Mouse (Mus musculus): ENCODE measurements around the gene Safb2. TPM values are rescaled to one million over a fixed set of nuclear protein-coding genes. Genes with fewer than 3 reads are reported as not detected.
"Not testable (repeated sequence)": the region's sequence is repeated elsewhere in the genome, so short reads cannot be mapped to it uniquely, and the experiment has no call there.

Safb2 gene
- 92.1 and 99.5 TPM in 2 replicates for polyA plus RNA-seq (2012; rRNA removed)

- Histone ChIP-seq H3K4me1 (ENCODE audit: control insufficient read depth, insufficient read depth, low read length) (peaks cover 27% of the 10 kb centered on the region), H3K4me3 (replicated peaks; ENCODE audit: extremely low read depth, low read depth, low read length) (peak within 1 kb of the TSS; percentile 96)
- TF ChIP-seq POLR2A (IDR thresholded peaks at IDR 0.05; ENCODE audit: borderline replicate concordance, extremely low read depth, low read depth, low read length) (peak; percentile 89; the same call in 1 of the 2 replicates), CTCF (IDR thresholded peaks at IDR 0.05; ENCODE audit: insufficient read depth, low read length) (no peak)
- under 1% methylated on average over 101 of the region's 101 CpGs for WGBS
- peak; percentile 99 for DNase-seq
Measured at GRCm38 (mm10) chr17:56584257-56585130, at the start of gene Safb2, which contains the start of gene Safb. TSS of gene Safb2 (minus strand) at chr17:56584585. TSS of gene Safb (plus strand) at chr17:56584825.

DNA sequence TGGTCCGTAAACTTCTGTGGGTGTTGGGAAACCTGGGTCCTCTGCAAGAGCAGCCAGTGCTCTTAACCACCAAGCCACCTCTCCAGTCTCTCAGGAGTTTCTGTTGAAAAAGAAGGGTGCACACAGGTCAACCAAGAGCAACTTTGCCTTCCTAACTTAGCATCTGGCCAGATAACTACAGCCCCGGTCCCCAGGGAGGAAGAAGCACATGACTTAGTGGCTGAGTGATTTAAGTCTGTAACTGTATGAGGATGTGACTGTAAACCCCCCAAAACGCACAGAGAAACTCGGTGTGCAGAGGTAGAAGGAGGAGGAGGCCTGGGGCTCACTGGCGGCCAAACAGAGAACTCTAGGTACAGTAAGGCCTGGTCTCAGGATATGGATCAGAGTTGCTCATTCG, 49.6 kb upstream of the Safb2 start:
- 73% methylated on average over 6 of the region's 6 CpGs for WGBS
- no peak overlapping the region for H3K4me3 ChIP-seq (replicated peaks; ENCODE audit: extremely low read depth, low read depth, low read length)
- H3K4me1 ChIP-seq (ENCODE audit: control insufficient read depth, insufficient read depth, low read length): no peaks in the 10 kb centered on the region
- DNase-seq: no peak
- TF ChIP-seq POLR2A (IDR thresholded peaks at IDR 0.05; ENCODE audit: borderline replicate concordance, extremely low read depth, low read depth, low read length) (no peak), CTCF (IDR thresholded peaks at IDR 0.05; ENCODE audit: insufficient read depth, low read length) (no peak)

GRCm38 (mm10) chr17:56631807-56632206, 47.4 kb upstream of the Safb2 start:
- 59% methylated on average over 4 of the region's 4 CpGs for WGBS
- DNase-seq: no peak
- H3K4me1 ChIP-seq (ENCODE audit: control insufficient read depth, insufficient read depth, low read length): peaks cover 3% of the 10 kb centered on the region
- no peak for TF ChIP-seq CTCF (IDR thresholded peaks at IDR 0.05; ENCODE audit: insufficient read depth, low read length)
- no peak for TF ChIP-seq POLR2A (IDR thresholded peaks at IDR 0.05; ENCODE audit: borderline replicate concordance, extremely low read depth, low read depth, low read length)
- H3K4me3 ChIP-seq (replicated peaks; ENCODE audit: extremely low read depth, low read depth, low read length): no peak overlapping the region

GRCm38 (mm10) chr17:56629800-56630781, 45.7 kb upstream of the Safb2 start:
- H3K4me3 ChIP-seq (replicated peaks; ENCODE audit: extremely low read depth, low read depth, low read length); H3K4me1 ChIP-seq (ENCODE audit: control insufficient read depth, insufficient read depth, low read length); DNase-seq: not testable (repeated sequence)
- 78% methylated on average over 27 of the region's 27 CpGs for WGBS

DNA sequence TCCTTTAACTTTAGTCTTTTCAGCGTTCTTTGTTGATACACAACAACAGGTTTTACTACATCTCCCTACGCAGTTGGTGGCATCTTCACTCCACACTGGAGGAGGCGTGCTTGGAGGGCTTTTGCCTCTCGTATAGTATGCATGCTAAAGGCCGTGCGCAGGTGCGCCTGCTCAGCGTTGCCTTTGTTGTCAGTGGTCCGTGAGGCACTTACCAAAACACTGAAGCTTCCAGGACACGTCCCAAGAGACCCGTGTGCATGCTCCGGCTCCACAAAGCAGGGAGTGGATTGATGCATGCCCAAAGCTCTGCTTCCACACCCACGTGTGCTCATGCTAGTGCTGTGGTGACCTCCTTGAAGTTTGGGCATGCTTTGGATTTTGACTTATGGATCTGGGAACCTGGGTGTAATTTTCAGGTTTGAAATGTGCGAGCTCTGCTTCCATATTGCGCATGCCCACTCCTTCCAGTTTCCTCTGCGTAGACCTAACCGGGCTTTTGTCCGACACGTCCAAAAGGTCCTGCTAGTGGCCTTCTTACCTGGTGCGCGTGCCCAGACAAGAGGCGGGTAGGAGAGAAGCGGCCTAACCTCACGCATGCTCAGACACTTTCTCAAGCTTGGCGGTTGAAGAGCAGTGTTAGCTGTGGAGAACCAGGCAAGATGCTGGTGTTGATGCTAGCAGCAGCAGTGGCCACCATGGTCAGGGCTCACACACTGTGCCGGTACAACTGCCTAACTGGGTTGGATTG, 43.3 kb upstream of the Safb2 start, which contains the start of gene Catsperd:
TSS of gene Catsperd (plus strand) at position 614 of the 748 bp plus-strand sequence.
- WGBS: 10% methylated on average over 26 of the region's 26 CpGs
- Histone ChIP-seq H3K4me3 (replicated peaks; ENCODE audit: extremely low read depth, low read depth, low read length) (peak within 1 kb of the TSS; percentile 79), H3K4me1 (ENCODE audit: control insufficient read depth, insufficient read depth, low read length) (peaks cover 8% of the 10 kb centered on the region)
- TF ChIP-seq POLR2A (IDR thresholded peaks at IDR 0.05; ENCODE audit: borderline replicate concordance, extremely low read depth, low read depth, low read length) (no peak), CTCF (IDR thresholded peaks at IDR 0.05; ENCODE audit: insufficient read depth, low read length) (no peak)
- DNase-seq: no peak

- under 1% methylated on average over 51 of the region's 51 CpGs for WGBS
- TF ChIP-seq CTCF (IDR thresholded peaks at IDR 0.05; ENCODE audit: insufficient read depth, low read length) (no peak), POLR2A (IDR thresholded peaks at IDR 0.05; ENCODE audit: borderline replicate concordance, extremely low read depth, low read depth, low read length) (peak; percentile 78; the same call in 1 of the 2 replicates)
- H3K4me1 ChIP-seq (ENCODE audit: control insufficient read depth, insufficient read depth, low read length): peaks cover 8% of the 10 kb centered on the region
- DNase-seq: peak; percentile 97
- peak within 1 kb of the TSS; percentile 79 for H3K4me3 ChIP-seq (replicated peaks; ENCODE audit: extremely low read depth, low read depth, low read length)
Measured at GRCm38 (mm10) chr17:56626754-56627470, 42.5 kb upstream of the Safb2 start, which contains the start of gene Lonp1. TSS of gene Lonp1 (minus strand) at chr17:56626887.

DNA sequence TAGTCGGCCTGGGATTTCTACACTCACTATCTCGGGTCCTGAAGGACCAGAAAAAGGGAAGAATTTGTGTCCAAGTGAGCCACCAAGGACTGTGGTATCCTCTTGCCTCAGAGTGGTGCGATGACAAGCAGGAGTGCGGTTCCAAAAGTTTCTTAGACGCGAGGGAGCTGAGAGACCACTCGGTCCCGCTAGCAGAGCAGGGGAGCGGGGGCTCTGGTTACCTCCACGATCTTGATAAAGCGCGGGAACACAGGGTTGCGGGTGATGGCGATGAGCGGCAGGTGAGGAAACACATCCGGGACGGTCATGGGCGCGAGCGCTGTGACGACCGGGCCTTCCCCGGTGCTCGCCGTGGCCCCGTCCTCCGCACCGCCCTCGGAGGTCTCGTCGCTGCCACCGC, 41.9 kb upstream of the Safb2 start:
- H3K4me3 ChIP-seq (replicated peaks; ENCODE audit: extremely low read depth, low read depth, low read length): peak overlapping the region; percentile 79
- no peak for DNase-seq
- no peak for TF ChIP-seq POLR2A (IDR thresholded peaks at IDR 0.05; ENCODE audit: borderline replicate concordance, extremely low read depth, low read depth, low read length)
- no peak for TF ChIP-seq CTCF (IDR thresholded peaks at IDR 0.05; ENCODE audit: insufficient read depth, low read length)
- WGBS: under 1% methylated on average over 32 of the region's 32 CpGs
- H3K4me1 ChIP-seq (ENCODE audit: control insufficient read depth, insufficient read depth, low read length): peaks cover 8% of the 10 kb centered on the region

GRCm38 (mm10) chr17:56625495-56625894, 41.1 kb upstream of the Safb2 start:
- no peak for DNase-seq
- WGBS: 73% methylated on average over 3 of the region's 3 CpGs
- H3K4me3 ChIP-seq (replicated peaks; ENCODE audit: extremely low read depth, low read depth, low read length): no peak overlapping the region
- H3K4me1 ChIP-seq (ENCODE audit: control insufficient read depth, insufficient read depth, low read length): peaks cover 8% of the 10 kb centered on the region
- TF ChIP-seq POLR2A (IDR thresholded peaks at IDR 0.05; ENCODE audit: borderline replicate concordance, extremely low read depth, low read depth, low read length) (no peak), CTCF (IDR thresholded peaks at IDR 0.05; ENCODE audit: insufficient read depth, low read length) (no peak)
